Mouse (Mus musculus): ENCODE data around the gene Ywhab. TPM values are rescaled to one million over a fixed set of nuclear protein-coding genes. Genes with fewer than 3 reads are reported as not detected.

The Ywhab gene
- total and polyA plus RNA-seq, 2 experiments from 2014 or later = 160 to 656 TPM

GRCm38 (mm10) chr2:163965706-163966105 lies 29.1 kb upstream of the Ywhab start:
- WGBS = 77% methylated on average over 7 of the region's 7 CpGs
- H3K9ac ChIP-seq (replicated peaks; ENCODE audit: low read length, poor library complexity, severe bottlenecking) = no peak overlapping the region

GRCm38 (mm10) chr2:163968581-163968980 lies 26.2 kb upstream of the Ywhab start:
- Histone ChIP-seq H3K4me3 (ENCODE audit: low read depth, low read length) (no peak overlapping the region), H3K27me3 (ENCODE audit: insufficient read depth, low read length) (no peaks in the 10 kb centered on the region), H3K27ac (ENCODE audit: low read depth, low read length) (no peak overlapping the region), H3K4me2 (ENCODE audit: low read depth, low read length, poor library complexity, severe bottlenecking) (no peak overlapping the region), H3K9me3 (ENCODE audit: low read length) (no peaks in the 10 kb centered on the region), H3K36me3 (ENCODE audit: insufficient read depth, low read length) (no peaks in the 10 kb centered on the region), H3K4me1 (ENCODE audit: insufficient read depth, low read length) (no peaks in the 10 kb centered on the region), H3K9ac (replicated peaks; ENCODE audit: low read length, poor library complexity, severe bottlenecking) (no peak overlapping the region)
- WGBS = 1% methylated on average over 5 of the region's 5 CpGs
- ATAC-seq (ENCODE audit: low FRiP score) = 0 out of 2 replicates have a peak, but pooled peaks have one; percentile 60
- peak; percentile 82 for DNase-seq (ENCODE audit: low spot score)
- peak; percentile 99 for TF ChIP-seq CTCF (IDR thresholded peaks at IDR 0.05)

More at GRCm38 (mm10) chr2:163965706-163966105, 29.1 kb upstream of the Ywhab start:
- H3K9me3 ChIP-seq (ENCODE audit: low read length) = no peaks in the 10 kb centered on the region
- no peak for TF ChIP-seq CTCF (IDR thresholded peaks at IDR 0.05)
- H3K27me3 ChIP-seq (ENCODE audit: insufficient read depth, low read length) = no peaks in the 10 kb centered on the region
- H3K4me3 ChIP-seq (ENCODE audit: low read depth, low read length) = no peak overlapping the region
- no peak overlapping the region for H3K4me2 ChIP-seq (ENCODE audit: low read depth, low read length, poor library complexity, severe bottlenecking)
- ATAC-seq (ENCODE audit: low FRiP score) (no peak), DNase-seq (ENCODE audit: low spot score) (no peak)
- no peaks in the 10 kb centered on the region for H3K4me1 ChIP-seq (ENCODE audit: insufficient read depth, low read length)
- H3K36me3 ChIP-seq (ENCODE audit: insufficient read depth, low read length) = no peaks in the 10 kb centered on the region
- no peak overlapping the region for H3K27ac ChIP-seq (ENCODE audit: low read depth, low read length)

- H3K9ac ChIP-seq (replicated peaks; ENCODE audit: low read length, poor library complexity, severe bottlenecking) = no peak overlapping the region
- H3K4me3 ChIP-seq (ENCODE audit: low read depth, low read length) = no peak overlapping the region
- H3K36me3 ChIP-seq (ENCODE audit: insufficient read depth, low read length) = no peaks in the 10 kb centered on the region
- H3K27me3 ChIP-seq (ENCODE audit: insufficient read depth, low read length) = no peaks in the 10 kb centered on the region
- H3K4me2 ChIP-seq (ENCODE audit: low read depth, low read length, poor library complexity, severe bottlenecking) = no peak overlapping the region
- H3K9me3 ChIP-seq (ENCODE audit: low read length) = no peaks in the 10 kb centered on the region
- no peak for ATAC-seq (ENCODE audit: low FRiP score)
- DNase-seq (ENCODE audit: low spot score) = peak; percentile 48
- WGBS = 56% methylated on average over 3 of the region's 3 CpGs
- H3K27ac ChIP-seq (ENCODE audit: low read depth, low read length) = no peak overlapping the region
- no peaks in the 10 kb centered on the region for H3K4me1 ChIP-seq (ENCODE audit: insufficient read depth, low read length)
- TF ChIP-seq CTCF (IDR thresholded peaks at IDR 0.05) = no peak
Observed at GRCm38 (mm10) chr2:163970326-163970725, 24.4 kb upstream of the Ywhab start.

- no peak for ATAC-seq (ENCODE audit: low FRiP score)
- Histone ChIP-seq H3K27me3 (ENCODE audit: insufficient read depth, low read length) (no peaks in the 10 kb centered on the region), H3K36me3 (ENCODE audit: insufficient read depth, low read length) (no peaks in the 10 kb centered on the region), H3K9me3 (ENCODE audit: low read length) (no peaks in the 10 kb centered on the region), H3K27ac (ENCODE audit: low read depth, low read length) (no peak overlapping the region), H3K9ac (replicated peaks; ENCODE audit: low read length, poor library complexity, severe bottlenecking) (no peak overlapping the region), H3K4me3 (ENCODE audit: low read depth, low read length) (no peak overlapping the region), H3K4me2 (ENCODE audit: low read depth, low read length, poor library complexity, severe bottlenecking) (no peak overlapping the region), H3K4me1 (ENCODE audit: insufficient read depth, low read length) (no peaks in the 10 kb centered on the region)
- TF ChIP-seq CTCF (IDR thresholded peaks at IDR 0.05) = no peak
- DNase-seq (ENCODE audit: low spot score) = no peak
- 88% methylated on average over 2 of the region's 2 CpGs for WGBS
Observed at GRCm38 (mm10) chr2:163974056-163974455, 20.7 kb upstream of the Ywhab start.

- Histone ChIP-seq H3K4me1 (ENCODE audit: insufficient read depth, low read length) (no peaks in the 10 kb centered on the region), H3K4me3 (ENCODE audit: low read depth, low read length) (no peak overlapping the region), H3K27me3 (ENCODE audit: insufficient read depth, low read length) (no peaks in the 10 kb centered on the region), H3K27ac (ENCODE audit: low read depth, low read length) (no peak overlapping the region), H3K9ac (replicated peaks; ENCODE audit: low read length, poor library complexity, severe bottlenecking) (no peak overlapping the region), H3K9me3 (ENCODE audit: low read length) (no peaks in the 10 kb centered on the region), H3K4me2 (ENCODE audit: low read depth, low read length, poor library complexity, severe bottlenecking) (no peak overlapping the region), H3K36me3 (ENCODE audit: insufficient read depth, low read length) (no peaks in the 10 kb centered on the region)
- no peak for TF ChIP-seq CTCF (IDR thresholded peaks at IDR 0.05)
- DNase-seq (ENCODE audit: low spot score) (no peak), ATAC-seq (ENCODE audit: low FRiP score) (no peak)
- WGBS = 85% methylated on average over 6 of the region's 7 CpGs
Observed at GRCm38 (mm10) chr2:163976448-163976847, 18.3 kb upstream of the Ywhab start.

GRCm38 (mm10) chr2:163987233-163987632 lies 7.5 kb upstream of the Ywhab start:
- Histone ChIP-seq H3K27me3 (ENCODE audit: insufficient read depth, low read length) (no peaks in the 10 kb centered on the region), H3K36me3 (ENCODE audit: insufficient read depth, low read length) (no peaks in the 10 kb centered on the region), H3K4me3 (ENCODE audit: low read depth, low read length) (no peak overlapping the region), H3K4me1 (ENCODE audit: insufficient read depth, low read length) (no peaks in the 10 kb centered on the region), H3K9ac (replicated peaks; ENCODE audit: low read length, poor library complexity, severe bottlenecking) (no peak overlapping the region), H3K27ac (ENCODE audit: low read depth, low read length) (no peak overlapping the region), H3K4me2 (ENCODE audit: low read depth, low read length, poor library complexity, severe bottlenecking) (no peak overlapping the region), H3K9me3 (ENCODE audit: low read length) (no peaks in the 10 kb centered on the region)
- ATAC-seq (ENCODE audit: low FRiP score) (no peak), DNase-seq (ENCODE audit: low spot score) (no peak)
- no peak for TF ChIP-seq CTCF (IDR thresholded peaks at IDR 0.05)
- 83% methylated on average over 8 of the region's 8 CpGs for WGBS
